Mouse (Mus musculus) induced T-regulatory cell, adult 2 months (primary cell): Measurements from ENCODE around the gene Babam2.

Source experiments
- DNase-seq: peaks from one replicate; pipeline ENCODE4 v3.0.0-alpha.2; 2012; ENCODE audit warnings: low read depth

Gene Babam2

DNA sequence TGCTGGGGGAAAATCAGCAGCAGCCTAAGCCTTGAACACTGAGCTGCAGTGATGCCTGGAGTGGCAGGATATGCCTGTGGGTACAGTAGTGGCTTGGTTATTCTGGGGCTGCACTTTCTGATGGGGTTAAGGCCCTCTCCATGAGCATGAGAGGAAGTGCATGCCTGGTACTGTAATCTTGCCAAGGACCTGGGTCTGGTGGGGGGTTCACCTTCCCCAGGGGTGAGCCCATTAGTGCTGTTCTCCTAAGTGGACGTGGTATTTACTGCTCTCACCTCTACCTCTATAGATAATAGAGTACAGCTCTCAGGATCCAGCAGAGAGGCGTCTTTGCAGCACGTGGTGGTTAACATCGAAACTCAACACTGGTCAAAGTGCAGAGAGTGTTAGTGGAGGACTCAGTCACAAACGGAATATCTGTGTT, 16.4 kb downstream of the Babam2 start:
- DNase-seq: no peak

DNA sequence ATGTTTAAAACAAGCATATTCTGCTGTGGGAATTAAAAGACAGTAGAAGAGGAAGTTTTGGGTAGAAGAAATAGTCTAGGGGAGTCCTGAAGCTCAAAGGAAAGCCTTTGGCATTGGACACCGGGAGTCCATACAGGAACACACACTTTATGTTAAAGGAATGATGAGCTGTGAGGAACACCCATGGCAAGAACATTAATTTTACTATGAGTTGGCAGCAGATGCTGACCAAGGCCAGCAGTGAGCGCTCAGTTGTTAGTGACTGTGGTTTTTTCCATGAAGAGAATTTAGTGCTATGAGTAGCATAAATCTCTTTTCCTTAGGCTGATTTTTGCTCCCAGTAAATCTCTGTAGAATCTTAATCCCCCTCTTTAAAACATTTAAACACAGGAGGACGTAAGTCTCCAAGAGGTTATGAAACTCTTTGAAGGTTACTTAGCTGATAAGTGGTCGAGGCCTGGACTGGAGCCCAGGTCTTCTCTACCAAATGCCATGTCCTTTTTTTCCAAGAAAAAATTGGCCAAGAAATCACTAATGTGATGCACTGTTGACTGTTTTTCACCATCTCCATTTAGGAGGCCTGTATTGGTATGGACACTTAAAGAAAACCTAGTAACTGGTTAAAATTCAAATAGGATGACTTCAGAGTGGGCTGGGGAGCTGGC, 18.1 kb downstream of the Babam2 start:
- no peak for DNase-seq

DNA sequence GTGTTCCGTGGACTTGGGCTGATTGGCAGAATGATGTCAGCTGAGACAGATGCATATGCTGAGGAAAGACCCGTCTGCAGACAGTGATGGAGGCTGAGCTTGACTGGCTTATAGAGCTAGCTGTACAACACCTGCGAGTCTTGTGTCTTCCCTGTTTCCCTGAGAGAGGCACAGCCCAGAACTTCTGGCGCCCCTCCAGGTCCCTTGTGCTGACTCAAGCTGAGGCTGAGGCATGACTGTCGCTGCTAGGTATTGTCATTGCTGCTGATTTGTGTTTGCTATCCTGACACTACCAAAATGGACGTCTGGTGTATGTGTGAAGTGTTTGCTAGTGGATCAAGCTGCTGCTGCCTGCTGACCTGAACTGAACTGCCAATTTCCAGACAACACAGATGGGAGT, 27.0 kb downstream of the Babam2 start:
- no peak for DNase-seq

DNA sequence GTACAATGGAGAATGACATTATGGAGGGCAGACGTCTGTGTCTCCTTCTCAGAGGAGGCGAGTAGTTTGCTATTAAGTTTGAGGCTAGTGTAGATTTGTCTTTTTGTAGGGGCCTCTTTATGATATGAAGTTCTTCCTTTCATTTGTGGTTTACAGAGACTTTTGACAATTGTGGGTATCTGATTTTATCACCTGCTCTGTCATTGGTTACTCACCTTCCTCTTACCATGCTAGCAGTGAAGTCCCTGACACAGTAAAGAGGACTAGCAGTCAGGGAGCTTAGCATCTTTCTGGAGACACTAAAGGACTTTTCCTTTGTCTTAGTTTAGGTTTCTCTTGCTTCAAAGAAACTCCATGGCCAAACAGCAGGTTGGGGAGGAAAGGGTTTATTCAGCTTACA, 28.4 kb downstream of the Babam2 start:
- DNase-seq: peak; percentile 66

DNA sequence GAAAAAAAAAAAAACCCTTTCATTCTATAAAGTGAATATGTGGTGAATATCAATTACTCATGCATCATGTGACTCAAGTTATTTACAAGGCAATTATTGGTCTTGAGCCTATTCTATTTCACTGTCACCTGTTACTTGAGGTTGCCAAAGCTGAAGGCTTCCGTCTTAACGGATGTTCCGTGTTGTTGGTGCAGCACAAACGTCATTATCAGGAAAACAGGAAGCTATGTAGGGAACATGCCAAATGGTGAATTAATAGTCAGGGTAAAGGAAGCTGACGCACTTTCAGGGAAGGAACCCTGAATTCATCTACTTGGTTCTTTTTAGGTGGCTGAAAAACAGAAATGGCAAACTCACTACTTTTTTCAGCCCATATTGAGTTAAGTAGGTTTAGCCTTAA, 30.0 kb downstream of the Babam2 start:
- no peak for DNase-seq

DNA sequence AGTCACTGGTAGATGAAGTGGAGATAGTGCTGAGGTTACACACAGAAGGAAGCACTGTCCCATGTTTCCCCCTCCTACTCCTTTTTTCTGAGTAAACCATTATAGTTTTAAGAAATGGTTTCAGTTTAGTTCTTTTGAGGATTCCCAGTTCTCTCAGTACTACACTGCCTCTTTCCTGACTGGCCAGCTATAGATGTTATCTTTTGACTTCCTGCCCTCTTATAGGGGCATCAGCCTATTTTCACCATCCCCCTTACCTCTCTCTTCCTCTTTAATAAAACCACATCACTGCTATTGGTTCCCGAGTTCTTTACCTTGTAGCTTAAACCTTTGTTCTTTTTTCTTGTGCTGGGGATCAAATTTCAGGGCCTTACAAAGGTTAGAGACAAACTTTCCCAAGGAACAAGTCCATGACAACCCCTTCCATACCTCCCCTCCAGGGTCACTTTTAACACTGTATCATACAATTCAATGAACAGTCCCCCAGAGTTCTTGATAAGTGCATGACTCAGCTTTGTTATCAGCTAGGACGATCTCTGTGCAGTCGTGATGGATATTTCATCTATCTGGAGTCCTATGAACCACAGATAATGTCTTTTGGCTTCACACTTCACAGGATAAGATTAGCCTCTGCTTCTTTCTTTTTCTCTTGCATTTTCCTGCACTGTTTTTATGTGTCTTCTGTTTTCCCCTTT, 35.3 kb downstream of the Babam2 start:
- peak; percentile 31 for DNase-seq

DNA sequence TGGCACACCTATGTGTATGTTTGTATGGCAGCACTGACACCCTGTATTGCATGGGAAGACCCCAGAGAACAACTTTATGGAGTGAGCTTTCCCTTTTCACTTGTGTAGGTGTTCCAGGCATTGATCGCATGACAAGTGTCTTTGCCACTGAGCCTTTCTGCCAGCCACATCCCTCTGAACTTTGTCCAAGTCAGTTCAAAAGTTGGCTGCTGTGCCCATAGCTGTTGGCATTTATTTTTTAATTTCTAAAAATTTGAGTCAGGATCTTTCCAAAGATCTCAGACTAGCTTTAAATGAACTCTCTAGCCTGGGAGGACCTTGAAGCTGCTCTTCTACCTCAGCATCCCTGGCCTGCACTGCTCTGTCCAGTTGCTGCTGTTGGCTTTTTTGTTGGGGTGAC, 44.4 kb downstream of the Babam2 start:
- no peak for DNase-seq

DNA sequence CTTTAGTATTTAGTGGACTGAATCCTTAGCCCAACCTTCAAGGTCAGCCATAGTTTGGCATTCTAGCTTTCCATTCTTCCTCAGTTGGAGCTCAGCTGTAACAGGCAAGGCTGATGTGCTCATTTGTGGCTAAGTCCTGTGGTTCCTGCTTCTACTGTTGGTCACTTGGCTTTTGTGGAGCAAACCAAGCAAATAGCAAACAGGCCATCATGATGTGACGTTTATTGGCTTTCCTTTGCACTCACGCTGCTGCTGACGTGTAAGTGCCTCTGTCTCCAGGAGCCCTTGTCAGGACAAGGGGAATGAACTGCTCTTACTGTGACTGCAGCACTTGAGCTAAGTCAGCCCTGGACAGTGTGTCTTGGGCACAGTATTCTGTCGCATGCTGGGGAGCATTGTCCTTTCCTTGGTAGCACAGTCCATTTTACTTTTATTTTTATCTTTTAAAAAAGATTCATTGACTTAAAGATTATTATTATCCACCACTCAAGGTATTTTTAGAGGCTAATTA, 45.1 kb downstream of the Babam2 start:
- DNase-seq: no peak

DNA sequence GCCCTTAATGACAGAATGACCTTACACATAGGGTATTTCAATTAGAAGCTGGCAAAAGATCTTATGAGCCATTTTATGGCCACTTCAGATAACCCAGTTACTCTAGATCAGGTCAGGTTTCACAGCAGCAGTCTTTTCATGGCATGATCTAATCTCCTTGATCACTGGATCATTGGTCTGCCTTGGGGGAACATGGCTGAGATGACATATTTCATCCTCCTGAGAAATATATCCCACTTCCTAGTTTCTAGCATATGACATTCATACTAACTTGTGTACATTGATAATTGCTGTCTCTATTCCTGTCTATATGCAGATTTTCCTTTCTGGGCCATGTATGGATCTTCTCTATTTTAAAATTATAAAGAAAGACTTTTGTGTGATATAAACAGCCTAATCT, 51.9 kb downstream of the Babam2 start:
- DNase-seq: no peak

DNA sequence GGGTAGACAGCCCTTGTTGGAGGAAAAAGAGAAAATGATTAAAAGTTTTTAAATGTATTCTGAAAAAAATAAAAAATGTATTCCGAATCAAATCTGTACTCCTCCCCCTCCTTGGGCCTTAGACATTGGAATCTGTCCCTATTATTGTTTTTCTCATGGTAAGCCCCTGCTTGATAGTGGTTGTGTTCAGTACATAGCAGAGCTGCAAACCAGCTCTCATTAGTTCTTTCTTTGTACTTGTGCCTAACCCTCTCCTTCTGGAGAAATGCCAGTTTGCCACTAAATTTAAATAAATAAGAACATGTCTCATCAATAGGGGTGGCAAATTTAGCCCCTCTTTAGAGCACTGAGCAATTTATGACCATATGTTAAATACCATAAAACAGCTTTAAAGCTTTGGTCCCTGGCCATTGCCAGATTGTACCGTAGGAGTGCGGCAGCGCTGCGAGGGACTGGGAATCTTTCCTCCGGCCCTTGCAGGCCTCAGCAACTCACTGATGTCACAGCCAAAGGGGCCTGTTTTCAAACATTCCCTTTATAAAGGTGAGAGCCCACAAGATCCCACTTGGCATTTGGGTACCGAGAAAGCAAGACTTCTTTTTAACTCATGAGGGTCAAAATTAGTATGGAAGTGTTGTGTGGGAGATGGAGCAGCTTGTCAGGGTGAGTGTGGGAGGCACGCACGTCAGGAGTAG, 52.9 kb downstream of the Babam2 start:
- no peak for DNase-seq

DNA sequence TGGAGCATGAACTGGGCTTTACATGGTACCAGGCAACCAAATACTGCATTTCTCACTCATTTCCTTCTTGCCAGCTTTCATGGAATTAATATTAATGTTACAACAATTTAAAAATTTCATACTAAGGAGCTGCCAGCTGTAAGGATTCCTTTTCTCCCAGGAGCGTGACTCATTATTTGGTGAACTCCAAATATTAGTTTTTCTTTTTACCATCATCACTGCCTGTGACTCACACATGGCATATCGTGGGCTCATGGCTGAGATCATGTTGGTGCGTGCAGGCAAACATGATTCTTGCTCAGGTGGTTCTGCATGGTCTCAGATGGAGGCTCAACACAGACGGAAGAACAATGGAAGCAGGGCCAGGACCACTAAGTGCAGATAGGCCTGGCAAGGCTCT, 53.5 kb downstream of the Babam2 start:
- no peak for DNase-seq

DNA sequence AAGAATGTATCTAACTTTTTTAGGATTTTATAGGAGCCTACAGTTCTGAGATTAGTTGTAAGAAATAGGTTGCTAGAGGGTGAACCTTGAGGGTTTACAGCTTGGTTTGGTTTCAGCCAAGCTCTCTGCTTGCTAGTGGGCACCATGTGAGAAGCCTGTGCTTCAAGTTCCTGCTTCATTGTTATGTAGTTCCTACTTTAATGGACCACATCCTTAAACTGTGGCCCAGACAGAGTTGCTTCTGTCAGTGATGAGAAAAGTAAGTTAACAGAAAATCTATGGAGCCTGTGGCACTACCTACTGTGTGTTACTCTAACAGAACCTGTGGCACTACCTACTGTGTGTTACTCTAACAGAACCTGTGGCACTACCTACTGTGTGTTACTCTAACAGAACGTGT, 57.1 kb downstream of the Babam2 start:
- DNase-seq: no peak

DNA sequence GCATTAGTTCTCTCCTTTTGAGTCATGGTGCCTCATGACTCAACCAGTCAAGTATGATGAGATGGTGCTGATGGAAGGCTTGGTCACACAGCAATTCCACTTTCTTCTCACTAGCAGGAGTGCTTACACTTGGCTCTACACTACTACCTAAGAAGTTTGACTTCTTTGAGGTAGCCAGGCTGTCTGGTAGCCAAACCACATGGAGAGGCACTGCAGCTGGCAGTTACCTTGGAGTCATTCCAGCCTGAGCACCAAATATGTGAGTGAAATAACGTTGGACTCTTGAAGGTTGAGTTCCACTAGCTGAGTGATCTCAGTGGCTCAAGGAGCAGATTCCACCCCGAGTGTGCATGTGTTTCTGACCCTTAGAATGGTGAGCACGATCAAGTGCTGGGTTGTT, 57.8 kb downstream of the Babam2 start:
- DNase-seq: no peak

DNA sequence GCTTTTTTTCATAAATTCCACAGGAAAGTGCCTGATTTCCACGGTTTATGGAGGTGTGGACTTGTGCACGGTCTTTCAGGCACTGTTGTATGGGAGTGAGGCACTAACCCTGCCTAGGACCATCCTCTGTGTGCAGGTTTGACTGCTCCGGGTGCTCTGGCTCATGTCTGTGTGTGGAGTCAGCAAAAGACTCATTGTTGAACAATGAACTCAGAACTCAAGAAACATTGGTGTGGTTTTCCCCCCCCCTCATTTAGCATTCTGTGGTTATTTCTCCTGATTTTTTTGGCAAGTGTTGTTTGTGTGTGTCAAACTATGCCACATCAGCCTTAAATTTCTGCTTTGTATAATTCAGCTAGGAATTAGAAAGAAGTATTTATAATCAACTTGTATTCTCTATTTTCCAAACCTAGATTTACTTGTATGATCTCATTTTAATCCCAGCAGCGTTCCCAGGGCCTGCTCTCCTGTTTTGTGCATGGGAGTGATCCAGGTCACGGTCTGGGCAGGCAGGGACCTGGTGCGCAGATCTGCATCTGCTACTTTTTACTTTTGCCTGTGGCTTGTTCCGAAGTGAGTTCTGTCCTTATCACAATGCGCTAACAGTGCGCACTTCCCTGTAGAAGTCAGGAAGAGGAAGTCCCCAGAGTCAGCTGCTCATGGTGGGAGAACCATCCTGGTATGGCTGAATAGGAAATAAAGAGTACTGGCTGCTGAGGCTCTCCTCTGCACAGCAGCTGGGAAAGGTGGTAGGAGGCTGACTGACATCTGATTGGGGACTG, 61.0 kb downstream of the Babam2 start:
- no peak for DNase-seq

DNA sequence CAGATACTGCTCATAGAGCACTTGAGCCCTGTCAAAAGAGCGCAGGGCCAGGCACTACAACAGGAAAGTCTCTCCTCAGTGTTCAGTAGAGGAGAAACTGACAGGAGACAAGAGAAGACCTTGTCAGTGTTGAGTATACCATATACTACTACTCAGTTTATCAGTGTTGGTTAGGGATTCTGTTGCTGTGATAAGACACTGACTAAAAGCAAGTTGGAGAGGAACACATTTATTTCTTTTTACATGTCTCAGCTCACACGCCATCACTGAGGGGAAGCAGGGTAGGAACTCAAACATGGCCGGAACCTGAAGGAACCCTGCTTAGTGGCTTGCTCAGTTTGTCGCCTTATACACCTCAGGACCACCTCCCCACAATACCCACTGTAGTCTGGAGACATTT, 64.4 kb downstream of the Babam2 start:
- DNase-seq: no peak

DNA sequence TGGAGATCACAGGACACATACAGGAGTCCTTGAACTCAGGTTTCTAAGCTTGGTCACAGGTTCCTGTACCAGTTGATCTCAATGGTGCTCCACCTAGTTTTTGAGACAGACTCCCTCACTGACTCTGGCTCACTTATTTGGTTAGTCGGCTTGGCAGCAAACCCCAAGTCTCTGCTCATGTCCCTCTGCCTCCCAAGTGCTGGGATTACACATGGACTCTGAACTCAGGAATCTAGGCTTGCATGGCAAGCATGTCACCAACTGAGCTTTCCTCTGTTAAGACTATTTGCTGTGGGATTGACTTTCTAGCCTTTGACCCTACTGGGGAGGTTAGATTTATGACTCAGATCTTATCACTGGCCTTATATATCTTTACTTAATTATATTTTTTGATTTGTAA, 65.3 kb downstream of the Babam2 start:
- no peak for DNase-seq

DNA sequence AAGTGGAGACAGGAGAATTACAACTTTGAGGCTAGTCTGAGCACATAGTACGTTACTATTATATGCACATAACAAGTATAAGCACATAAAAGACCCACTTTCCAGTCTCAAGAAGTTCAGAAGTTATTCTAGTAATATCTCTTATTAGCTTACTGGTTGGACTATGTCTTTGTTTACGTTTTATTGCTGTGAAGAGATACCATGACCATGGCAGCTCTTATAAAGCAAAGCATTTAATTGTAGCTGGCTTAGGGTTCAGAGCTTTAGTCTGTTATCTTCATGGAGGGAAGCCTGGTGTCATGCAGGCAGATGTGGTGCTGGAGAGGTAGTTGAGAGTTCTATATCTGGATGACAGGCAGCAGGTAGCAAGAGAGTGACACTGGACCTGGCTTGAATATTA, 68.3 kb downstream of the Babam2 start:
- DNase-seq: no peak

DNA sequence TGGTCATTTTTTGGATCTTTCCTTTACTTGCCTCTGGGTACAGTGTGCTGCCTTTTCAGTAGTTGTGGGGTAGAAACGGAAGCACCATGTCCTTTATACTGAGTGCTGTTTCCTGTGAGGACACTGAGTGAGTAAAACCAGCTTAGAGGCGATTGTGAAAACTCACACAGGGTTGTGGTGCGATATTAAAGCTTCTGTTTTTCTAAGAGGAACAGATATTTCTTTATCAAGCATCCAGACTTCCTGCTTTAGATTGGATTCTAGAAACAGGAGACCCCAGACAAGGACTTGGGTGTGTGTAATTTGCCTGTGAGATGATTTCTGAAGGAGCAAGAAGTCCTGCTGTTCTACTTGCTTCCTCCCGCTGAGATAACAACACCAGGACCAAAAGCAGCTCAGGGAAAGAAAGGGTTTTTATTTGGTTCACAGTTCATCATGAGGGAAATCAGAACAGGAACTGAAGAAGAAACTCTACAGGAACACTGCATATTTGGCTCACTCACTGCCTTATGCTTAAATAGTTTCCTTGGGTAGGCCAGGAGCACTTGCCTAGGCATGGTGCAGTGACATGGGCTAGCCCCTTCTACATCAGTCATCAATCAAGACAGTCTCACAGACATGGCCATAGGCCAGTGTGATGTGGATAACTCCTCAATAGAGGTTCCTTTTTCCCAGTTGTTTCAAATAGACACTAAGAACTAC, 69.5 kb downstream of the Babam2 start:
- DNase-seq: peak; percentile 8

DNA sequence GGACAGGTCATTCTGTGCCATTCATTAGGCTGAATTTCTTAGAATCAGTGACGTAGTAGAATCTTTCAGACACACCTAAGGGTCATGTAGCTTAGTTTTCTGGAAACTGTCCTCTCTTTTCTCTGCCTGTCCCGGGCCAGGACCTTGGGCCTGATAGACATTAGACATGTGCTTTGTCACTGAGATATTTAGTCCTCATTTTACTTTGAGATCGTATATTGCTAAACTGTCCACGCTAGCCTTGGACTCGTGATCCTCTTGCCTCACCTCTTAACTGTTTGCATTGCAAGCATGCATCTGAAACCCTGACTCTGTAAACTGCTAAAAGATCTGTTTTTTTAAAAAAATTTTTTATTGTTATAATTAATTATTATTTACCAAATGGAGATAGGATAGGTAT, 74.0 kb downstream of the Babam2 start:
- no peak for DNase-seq

DNA sequence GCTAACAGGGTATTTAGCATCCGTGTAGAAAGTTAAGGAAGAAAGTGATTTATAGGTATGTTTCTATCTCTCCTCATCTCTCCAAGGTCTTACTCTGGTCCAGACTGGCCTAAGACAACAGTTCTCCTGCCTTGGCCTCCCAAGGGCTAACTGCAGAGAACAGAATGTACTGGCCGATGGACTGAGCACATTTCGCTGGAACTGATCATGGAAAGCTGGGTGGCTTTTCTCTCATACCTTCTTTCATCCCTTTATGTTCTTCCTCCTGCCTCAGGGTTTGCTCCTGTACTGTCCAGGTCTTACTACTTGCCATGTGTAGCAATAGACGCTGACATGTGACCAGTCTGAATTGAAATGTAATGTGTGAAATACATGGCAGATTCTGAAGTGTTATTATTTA, 74.4 kb downstream of the Babam2 start:
- DNase-seq: no peak

DNA sequence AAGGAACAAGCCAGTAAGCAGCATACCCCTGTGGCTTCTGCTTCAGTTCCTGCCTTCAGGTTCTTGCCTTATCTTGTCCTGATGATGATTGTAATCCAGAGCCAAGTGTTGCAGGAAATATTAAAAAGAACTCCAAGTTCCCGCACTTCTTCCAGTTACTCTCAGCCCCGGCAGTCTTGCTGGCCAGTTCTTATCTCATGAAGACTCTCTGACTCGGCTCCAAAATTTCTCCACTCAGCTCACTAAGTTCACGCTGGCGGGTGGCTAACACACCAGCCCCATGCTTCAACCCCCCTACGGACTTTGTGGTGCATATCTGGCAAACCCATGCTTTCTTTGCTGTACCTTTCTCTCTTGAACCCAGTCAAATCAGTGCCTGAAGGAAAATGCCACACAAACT, 77.5 kb downstream of the Babam2 start:
- no peak for DNase-seq

DNA sequence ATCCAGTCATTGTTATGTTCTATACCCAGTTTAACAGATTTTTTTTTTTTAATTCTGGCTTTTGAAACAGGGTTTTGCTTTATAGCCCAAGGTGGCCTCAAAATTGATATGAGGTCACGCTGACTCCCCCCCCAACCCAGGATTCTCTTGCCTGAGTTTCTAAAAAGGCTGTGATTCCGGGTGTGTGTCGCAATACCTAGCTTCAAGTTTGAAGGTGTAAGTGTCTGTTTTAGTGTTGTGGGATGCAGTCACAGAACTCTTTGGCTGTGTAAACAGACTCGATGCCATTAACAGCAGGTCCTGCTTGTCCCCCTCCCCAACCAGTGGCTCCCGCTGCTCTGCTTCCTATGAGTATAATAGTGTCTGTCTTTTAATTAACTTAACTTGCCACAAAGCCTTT, 84.1 kb downstream of the Babam2 start:
- no peak for DNase-seq
